Mouse (Mus musculus) cerebellum, postnatal 25 days (tissue): ENCODE results near the gene Cubn.

ENCODE experiments used
- DNase-seq, 2 experiments: peaks; one replicate each; pipeline ENCODE4 v3.0.0; 2021; ENCODE audit warnings: mixed read lengths in 2 of 2

Cubn gene

DNA sequence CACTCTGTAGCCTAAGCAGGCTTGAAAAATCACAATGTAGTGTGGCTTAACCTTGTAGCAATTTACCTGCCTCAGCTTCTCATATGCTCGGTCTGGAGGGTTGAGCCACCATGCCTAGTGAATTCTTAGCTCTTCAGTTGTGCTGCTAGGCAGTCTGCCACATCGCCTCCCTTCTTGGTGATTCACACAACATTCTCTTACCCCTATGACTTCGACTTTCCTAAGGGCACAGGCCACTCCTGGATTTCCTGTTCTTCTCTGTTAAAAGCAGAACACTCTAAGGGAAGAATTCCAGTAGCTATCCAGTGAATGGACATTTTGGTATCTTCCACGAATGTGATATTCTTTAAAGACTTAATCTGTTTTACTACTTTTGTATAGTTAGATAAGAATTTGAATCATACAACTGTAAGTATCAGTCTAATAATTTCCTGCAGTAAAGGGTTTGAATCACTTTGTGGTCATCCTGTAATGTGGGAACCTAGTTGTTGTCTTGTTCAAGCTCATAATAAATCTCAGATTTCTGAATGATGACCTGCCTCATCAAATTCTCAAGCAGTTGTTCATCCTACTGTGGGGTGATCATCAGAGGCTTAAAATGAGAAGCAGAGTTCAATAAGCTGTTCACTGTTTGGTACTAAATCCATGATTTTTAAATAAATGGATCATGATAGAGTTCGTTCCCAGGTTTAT, 86.5 kb downstream of the Cubn start:
- no peak for DNase-seq

DNA sequence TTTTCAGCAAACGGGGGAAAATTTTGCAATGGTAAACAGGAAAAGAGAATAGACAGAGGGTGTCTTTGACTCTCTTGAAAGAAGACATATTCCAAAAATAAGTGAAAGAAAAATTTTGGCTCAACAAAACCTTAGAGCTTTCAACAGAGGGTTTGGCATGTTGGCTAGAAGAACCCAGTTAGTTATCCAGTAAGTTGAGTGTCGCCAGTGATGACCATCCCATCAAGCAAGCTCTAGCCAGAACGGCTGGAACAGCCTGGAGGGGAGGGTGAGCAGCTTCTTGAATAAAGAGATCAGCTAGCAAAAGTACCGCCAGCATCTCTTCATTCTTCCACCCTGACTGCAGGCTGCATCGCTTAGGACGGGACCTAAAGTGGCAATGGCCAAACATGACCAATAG, 90.8 kb downstream of the Cubn start:
- no peak for DNase-seq

DNA sequence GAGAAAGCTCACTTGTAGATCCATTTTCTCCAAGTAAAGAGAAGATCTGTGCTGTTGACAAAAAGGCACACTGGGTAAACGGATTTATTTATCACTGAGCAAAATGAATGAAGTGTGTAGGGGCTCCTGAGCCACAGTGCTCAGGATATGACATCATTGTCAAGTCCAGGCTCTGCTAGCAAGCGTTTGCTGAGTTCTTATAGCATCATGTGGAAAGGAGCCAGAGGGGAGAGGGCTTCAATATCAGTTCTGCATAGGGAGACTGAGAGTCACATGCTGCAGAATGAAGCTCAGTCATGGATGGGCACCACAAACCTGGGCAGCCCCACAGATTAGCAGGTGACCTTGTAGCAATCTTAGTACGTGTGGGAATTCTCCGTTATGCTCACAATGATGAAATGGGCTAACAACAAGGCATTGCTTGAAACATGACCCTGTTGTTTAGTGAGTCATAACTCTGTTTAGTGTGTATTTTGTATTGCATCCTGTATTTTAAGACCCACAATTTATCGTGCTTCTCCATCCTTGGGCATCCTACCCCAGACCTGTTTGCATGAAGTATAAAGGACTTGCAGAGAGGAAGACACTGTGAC, 92.0 kb downstream of the Cubn start:
- no peak for DNase-seq

DNA sequence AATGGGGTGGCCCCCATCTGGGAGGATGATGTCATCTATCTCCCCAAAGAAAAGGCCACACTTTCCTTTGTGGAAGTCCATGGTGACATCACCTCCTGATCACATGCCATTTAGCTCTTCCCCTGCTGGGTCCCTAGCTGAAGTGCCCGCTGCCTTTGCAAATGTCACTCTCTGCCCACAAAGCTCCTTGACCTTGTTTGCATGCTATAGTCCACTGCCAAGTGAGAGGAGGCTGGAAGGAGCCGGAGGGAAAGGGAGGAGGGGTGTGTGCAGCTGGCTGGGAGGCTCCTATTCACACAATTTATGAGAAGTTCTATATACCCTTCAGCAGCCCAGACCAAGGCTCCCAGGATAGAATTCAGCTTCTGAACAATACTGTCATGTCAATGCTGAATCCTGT, 92.7 kb downstream of the Cubn start:
- DNase-seq: peak; percentile 37 to 49

DNA sequence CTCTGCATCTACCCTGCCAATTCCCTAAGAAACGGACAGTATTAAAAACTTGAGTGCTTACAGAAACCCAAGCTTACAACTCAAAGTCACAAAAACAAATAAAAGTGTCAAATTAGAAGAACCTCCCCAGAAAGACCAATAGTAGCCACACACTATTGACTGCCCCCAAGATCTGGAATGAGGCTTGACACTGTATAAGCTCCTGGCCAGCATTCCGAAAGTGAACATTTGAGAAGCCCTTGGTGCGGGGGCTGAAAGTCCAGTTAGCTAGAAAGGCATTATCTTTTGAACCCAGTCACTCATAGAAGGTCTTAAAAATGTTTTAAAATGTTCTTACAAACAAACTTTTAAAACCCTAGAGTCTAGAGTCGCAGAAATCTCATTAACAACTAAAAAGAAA, 93.1 kb downstream of the Cubn start:
- DNase-seq: no peak

DNA sequence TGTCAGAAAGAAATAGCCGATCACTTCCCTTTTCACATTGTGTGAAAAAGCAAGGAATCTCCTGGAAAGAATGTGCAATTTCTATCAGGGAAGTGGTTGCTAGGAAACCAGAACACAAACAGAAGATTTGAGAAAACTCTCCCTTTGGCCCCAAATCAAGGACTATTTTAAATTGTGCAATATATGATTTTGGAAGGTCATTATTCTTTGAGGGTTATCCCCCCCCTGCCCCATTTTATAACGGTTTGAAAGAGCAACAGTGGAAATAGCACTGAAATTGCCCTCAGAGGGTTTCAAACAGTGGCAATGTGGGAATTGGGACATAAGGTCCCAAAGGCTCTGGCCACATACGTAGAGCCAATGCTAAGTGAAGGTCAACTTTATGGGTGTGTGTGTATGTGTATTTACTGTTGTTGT, 95.5 kb downstream of the Cubn start:
- no peak for DNase-seq

DNA sequence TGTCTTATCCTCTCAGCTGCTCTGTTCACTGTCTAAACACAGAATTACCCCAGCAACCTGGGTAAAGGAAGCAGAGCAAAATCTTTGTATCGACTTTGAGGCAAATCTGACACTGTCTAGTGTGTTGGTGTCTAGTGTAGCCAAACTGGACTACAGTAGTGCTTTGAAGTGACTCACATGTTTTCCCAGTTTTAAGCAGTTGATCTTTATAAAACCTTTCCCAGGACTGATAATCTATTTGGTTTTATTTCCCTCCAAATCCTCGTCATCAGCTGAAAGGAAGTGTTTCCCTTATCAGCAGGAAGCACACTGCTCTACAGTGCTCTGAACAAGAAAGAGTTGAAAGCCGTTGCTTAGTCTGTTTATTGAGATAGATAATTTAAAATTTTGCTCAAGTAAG, 100.6 kb downstream of the Cubn start:
- DNase-seq: no peak

DNA sequence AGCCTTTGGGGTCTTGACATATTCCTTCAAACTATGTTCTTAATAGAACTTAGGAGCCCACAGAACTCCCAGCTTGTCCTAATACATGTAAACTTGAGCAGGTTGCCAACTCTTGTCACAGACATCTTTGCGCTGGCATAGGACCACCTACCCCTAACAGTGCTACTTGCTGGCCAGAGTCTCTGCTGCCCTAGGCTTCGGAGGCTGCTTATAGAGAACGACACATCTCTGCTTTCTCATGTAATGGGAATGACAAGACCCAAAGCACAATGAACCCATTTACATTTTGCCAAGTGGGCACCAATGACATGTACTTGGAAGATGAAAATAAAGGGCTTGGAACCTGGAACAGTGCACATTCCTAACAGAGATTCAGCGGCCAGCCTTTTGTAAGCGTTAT, 105.0 kb downstream of the Cubn start:
- DNase-seq: no peak

DNA sequence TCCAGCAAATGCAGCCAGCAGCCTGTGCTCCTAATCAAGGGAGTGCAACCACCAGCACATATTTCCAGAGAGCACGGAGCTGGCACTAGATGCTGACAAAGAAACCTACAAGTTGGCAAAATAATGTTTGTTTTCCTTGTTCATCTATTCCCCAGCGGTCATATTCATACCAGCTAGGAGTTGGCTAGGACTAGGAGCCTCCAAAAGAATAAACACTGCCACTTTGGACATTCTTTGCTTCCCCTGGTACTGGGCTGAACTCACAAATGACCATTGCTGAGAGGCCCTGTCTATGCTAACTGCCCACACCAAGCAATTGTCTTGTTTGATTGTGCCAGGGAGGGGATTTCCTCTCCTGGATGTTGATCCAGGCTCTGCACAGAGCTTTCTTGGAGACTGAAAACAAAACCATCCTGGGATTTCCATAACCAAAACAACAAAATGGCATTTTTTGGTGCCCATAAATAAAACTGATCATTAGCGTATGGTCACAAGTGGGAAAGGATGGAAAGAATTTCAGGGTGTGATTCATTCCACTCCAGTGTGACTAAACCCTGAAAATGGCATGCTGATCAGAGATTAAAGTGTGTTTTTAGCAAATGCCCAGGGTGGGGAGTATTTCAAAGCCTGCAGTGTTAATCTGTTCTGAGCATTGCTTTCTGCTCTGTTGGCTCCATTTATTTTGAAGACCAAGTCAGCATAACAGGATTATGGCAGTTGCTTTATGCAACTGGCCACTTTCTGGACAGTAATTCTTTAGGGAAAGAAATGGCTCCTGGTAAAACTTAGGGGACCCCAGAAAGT, 105.9 kb downstream of the Cubn start:
- DNase-seq: no peak

DNA sequence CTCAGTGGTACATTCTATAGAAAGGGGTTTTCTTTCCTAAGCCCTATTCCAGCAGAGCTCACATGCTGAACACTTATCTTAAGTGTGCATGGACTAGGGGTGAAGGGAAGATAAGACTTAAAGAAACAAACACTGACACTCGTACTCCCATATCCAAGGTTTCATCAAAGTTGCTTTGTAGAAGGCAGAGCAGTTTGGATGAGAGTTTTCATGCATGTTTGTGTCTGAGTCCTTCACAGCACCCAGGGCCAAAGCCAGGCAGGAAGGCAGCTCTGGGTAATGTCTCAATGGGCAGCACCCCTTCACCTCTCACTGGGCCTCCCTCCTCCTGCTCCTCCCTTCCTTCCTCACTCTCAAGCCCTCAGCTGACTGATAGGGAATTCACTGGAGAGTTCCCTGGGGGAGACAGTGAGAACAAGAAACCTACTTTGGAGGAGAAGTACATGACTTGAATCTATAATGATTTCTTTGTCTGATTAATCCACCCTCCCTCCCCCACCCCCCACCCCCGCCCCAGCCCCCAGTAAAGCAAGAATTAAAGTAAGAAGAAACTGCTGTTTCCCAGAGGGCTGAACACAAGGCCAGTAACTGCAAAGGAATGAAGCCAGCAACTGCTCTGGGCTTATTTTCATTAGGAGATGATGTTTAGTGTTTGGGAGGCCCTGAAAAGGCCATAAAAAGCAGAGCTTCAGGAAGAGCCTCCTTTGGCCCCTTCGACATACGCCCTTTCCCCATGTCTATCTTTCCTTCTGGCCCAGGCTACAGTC, 106.7 kb downstream of the Cubn start:
- no peak for DNase-seq

DNA sequence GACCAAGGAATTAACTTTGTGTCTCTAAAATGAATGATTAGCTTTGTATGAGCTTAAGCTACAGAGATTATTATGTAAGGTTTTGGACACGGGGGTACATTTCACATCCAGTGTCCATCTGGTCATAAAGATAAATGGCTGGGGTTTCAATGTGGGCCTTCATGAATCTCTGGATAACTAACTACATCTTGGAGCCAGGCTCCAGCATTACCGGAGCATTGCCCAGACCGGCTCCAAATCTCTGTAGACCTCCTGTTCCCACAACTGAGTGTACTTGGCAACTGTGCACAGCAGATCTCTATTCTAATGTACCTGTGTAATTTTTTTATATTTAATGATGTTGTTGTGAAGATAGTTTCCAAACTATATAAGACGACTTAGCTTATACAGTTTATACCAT, 115.4 kb downstream of the Cubn start:
- no peak for DNase-seq

DNA sequence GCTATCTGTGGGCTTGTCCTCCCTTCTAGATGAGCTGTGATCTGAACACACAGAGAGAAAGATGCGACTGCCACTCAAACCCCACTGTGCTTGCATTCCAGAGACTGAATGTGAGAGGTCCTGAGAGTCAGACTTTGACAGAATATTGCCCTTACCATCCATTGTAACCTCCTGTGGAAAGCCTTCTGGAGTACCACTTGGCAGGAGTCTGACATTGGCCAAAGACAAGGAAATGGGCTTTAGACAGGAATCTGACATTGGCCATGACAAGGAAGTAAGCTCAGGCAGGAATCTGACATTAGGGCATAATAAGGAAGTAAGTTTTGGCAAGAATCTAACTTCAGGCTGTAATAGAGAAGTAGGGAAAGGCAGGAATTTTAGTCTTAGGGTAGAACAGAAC, 118.3 kb downstream of the Cubn start:
- DNase-seq: no peak

DNA sequence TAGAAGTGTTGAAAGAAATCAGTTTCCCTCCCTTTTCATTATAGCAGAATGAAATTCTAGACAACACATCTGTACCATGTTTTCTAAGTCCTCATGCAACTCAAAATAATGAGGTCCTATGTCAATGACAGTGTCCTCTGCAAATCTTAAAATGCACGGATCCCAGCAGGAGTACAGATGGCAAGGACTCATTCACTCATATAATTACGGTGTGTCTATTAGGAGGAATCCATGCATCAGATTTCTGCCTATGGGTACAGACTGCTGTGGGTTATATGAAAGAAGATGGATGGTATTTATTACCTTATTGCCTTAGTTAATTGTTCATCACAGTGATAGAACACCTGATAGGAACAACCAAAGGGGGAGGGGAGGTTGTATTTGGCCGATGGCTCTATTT, 118.8 kb downstream of the Cubn start:
- no peak for DNase-seq

DNA sequence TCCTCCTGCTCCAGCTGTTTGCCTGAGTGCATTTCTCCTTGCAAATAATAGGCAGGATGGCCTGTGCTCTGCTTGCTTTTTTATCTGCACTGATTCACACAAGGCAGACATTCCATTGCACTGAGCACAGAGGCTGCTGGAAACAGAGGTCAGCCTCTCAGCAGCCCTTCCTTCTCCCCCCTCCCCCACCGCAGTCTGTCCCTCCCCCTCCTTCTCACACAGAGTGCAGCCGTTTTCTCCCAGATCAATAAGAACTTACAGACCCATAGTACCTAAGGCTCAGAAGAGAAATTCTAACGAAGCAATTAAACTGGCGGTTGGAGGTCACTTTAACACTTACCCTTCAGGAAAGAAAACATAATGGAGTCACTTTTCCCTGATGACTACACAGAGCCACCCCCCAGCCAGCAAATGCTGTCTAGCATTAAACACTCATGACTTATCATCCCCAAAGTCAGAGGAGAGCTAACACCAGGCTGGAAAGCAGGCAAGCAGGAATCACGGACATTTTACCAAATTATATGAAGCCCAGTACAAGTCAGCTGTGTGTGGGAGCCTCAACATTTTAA, 119.3 kb downstream of the Cubn start:
- DNase-seq: no peak

DNA sequence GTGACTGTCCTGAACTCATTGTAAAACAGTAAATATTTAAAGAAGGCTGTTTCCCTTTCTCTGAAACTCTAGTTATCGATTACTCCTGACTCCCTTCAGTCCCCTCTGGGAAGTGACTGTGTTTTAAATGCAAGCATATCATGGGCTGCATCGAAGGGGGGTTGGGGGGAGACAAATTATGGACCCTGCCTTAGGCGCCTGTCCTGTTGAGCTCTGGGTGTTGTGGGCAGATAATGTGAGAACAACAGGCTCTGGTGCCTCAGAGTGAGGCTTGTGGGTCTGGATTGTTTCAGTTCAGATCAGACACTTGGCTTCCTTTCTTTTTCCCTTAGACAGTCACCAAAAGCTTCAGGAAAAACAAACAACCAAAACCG, 119.8 kb downstream of the Cubn start:
- DNase-seq: no peak

DNA sequence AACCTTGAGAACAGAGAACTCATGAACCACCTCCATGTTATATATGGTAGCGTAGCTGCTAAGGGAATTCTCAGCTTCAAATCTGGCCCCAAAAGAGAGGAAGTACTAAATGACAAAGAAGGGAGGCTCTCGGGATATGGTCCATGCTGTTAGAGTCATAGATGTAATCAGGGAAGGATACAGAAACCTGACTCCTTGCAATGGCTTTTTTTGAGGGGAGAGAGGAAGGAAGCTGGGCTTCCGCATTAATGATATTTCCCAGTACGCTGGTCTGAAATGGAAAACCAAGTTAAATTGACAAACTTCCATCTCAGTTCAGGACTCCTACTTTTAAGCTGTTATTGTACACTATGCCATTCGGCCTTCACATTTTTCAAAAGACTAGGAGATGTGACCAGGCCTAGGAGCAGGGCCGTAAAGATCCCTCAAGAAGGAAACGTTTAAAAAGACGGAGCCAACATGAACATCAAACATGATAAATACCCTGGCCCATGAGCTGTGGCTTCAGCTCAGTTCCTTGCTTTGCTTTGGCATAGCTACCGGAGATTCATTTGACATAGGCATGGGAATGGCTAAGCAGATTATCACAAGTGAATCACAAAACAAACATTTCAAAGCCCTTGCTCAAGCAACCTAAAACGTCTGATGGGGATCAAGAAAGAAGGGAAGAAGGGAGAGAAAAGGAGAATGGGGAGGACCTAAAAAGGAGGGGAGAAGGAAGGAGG, 120.4 kb downstream of the Cubn start:
- DNase-seq: no peak

DNA sequence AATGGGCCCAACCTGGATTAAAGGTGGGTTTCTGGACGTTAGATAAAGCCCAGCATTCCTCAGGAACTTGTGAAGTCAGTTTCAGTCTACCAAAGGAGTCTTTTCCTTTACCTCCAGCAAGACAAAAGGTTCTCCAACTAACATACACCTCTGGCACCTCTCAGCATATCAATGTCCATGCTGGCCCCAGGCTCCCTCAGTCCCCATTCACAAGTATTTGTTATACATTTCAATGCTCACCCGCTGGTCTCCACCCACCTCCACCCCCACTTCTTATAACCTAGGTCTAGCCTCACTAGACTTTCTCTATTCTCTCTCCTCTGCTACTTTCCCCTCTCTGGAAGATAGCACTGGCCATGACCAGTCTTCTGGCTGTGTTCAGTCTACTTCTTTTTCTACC, 121.1 kb downstream of the Cubn start:
- no peak for DNase-seq

DNA sequence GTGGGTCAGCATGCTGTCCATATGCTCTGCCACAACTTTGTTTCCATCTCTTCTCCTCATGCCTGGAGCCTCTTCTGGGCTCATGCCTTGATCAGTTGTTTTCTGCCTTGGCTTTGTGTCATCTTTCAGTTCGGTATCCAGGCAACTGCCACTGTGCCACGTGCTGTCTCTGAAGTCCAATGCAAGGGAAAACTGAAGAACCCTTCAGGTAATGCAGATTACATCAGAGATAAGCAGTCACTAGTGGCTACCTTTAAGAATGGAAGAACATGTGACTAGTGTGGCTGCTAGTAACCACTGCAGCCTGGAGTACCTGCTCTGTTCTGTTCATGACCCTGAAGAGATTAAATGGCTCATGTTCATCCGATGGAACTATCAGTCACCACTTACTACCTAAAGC, 123.1 kb downstream of the Cubn start:
- DNase-seq: no peak

DNA sequence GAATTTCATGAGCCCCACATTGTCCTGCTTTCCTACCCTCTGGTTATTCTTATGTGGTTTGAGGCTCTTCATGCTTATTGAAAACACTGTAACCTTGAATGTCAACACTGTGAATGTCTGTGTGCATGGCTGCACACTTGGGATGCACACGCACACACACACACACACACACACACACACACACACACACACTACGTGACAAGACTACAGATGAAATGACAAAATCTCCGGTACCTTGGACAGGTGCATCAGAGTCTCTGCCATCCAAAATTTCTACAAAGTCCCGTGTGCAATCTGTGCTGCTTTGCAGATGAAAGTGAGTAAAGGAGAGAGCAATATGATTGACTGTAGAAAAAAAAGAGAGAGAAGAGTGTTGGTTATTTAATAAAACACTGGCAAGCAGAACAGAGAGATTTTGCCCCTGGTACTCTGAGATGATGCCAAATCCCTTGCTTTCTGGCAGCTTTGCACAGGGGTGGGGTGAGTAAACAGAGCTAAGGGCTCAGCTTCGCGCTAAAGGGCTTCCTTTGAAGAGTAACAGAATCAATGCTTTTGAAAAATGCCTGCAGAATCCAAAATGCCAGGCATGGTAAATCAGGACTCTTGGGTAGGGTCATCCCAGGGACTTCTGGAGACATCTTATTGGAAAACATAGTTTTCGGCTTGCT, 133.6 kb downstream of the Cubn start:
- DNase-seq: no peak

DNA sequence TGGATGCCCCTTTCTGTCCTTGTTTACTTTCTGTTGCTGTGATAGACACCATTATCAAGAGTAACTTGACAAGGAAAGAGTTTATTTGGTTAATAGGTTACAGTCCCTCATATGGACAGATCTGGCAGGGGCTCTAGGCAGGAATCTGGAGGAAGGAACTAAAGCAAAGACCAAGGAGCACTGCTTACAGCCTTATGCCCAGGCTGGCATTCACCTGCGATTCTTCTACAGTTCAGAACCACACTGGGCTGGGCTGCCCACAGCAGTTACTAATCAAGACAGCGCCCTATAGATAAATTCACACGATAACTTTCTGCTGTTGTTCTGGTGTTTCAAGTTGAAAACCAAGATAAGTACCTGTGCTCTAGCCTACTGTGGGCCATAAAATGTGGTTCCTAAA, 138.8 kb downstream of the Cubn start:
- DNase-seq: no peak

DNA sequence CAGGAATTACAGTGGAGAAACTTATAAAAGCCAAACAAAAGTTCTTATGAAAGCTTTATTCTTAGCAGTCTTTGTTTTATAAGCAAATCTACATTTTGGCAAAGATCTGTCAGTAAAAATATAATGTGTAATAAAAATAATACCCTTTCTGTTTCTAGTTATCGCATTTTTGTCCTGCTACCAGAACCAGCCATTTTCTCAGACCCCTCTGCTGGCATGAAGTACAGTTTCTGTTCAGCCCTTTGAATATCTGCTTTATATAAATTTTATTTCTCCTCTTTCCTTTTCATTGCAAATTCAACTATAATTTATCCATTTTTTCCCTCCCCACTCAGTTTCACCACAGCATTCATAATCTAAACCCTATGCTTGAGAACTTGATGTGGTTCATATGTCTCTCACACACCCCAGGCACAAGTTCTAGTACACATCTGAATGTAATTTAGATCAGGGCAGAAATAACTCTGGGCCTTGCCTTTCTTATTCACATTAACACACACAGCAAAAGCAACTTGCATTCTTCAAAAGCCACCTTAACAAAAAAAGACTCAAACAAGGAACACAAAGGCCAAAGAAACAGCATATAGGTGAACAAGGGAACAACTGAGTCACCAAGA, 139.4 kb downstream of the Cubn start:
- no peak for DNase-seq
